ENCODE assay signal across 12 mouse cellular contexts in genomic region chr7:29452381-29452780, GRCm38 (mm10).
DNase-seq lines count a peak whose midpoint lies in the region; ATAC-seq and TF ChIP-seq lines count a peak whose summit lies in the region.
"Had no signal": no experiment of that assay in that cellular context is flagged by ENCODE, and none has a peak within 500 bp of the region (broad histone marks: within the 10 kb centered on the region; RNA-seq: fewer than 3 reads in every experiment).

No protein-coding gene starts in this region.

- H3K4me1 ChIP-seq in kidney, adult 2 months (ENCODE audit: control insufficient read depth, insufficient read depth, low read length): 0 out of 2 replicates have a peak, but pooled peaks cover 14% of the 10 kb centered on the region
- peaks cover 19 to 46% of the 10 kb centered on the region in 2 experiments for H3K4me1 ChIP-seq in ES-E14 (ENCODE audit: control insufficient read depth in 2 of 2, insufficient read depth in 2 of 2, low read length in 2 of 2, poor library complexity in 1 of 2)
- peaks cover 44% of the 10 kb centered on the region for H3K4me1 ChIP-seq in embryonic facial prominence, embryonic 15.5 days
- peaks cover 47% of the 10 kb centered on the region for H3K4me1 ChIP-seq in limb, embryonic 15.5 days

- H3K9me3 ChIP-seq in ES-E14 (ENCODE audit: control insufficient read depth, insufficient read depth, low read depth, low read length): no peaks in the 10 kb centered on the region
- no peaks in the 10 kb centered on the region for H3K9me3 ChIP-seq in embryonic facial prominence, embryonic 15.5 days (replicated peaks)
- no peaks in the 10 kb centered on the region for H3K9me3 ChIP-seq in limb, embryonic 15.5 days
- H3K9me3 ChIP-seq: liver, embryonic 13.5 days had no signal

- H3K27ac ChIP-seq in kidney, adult 2 months (ENCODE audit: insufficient read depth, low read depth, low read length): no peak overlapping the region
- H3K27ac ChIP-seq in ES-E14 (ENCODE audit: insufficient read depth, low read depth, low read length, poor library complexity, severe bottlenecking): peak overlapping the region; percentile 67; the same call in 1 of the 2 replicates
- H3K27ac ChIP-seq in embryonic facial prominence, embryonic 15.5 days (replicated peaks): peak overlapping the region; percentile 88
- peak overlapping the region; percentile 79 for H3K27ac ChIP-seq in limb, embryonic 15.5 days
- H3K27ac ChIP-seq: liver, embryonic 13.5 days had no signal

- in situ Hi-C loops in ES-E14 (cut with MboI; ENCODE audit: low sequenced_read_pairs in 2 of 2, unreplicated experiment in 2 of 2): no loop called here

- TF ChIP-seq POLR2A in kidney, adult 2 months (IDR thresholded peaks at IDR 0.05; ENCODE audit: low read depth, low read length): no peak

- H3K27me3 ChIP-seq in kidney, adult 2 months (replicated peaks; ENCODE audit: control insufficient read depth, insufficient read depth, low read length): no peaks in the 10 kb centered on the region
- H3K27me3 ChIP-seq in embryonic facial prominence, embryonic 15.5 days: no peaks in the 10 kb centered on the region
- H3K27me3 ChIP-seq in limb, embryonic 15.5 days: no peaks in the 10 kb centered on the region
- H3K27me3 ChIP-seq: liver, embryonic 13.5 days; Patski had no signal

- 84% methylated on average over 6 of the region's 6 CpGs for WGBS in kidney, adult 2 months
- 73% methylated on average over 6 of the region's 6 CpGs for WGBS in embryonic facial prominence, embryonic 15.5 days
- 82% methylated on average over 6 of the region's 6 CpGs for WGBS in limb, embryonic 15.5 days

- no peak overlapping the region for H3K4me3 ChIP-seq in kidney, adult 2 months (ENCODE audit: insufficient read depth, low read depth, low read length)
- H3K4me3 ChIP-seq in ES-E14 (ENCODE audit: insufficient read depth in 1 of 2, low read depth in 1 of 2, low read length in 2 of 2, poor library complexity in 1 of 2, severe bottlenecking in 1 of 2): no peak overlapping the region
- H3K4me3 ChIP-seq in embryonic facial prominence, embryonic 15.5 days (replicated peaks): no peak overlapping the region
- H3K4me3 ChIP-seq in limb, embryonic 15.5 days: no peak overlapping the region
- H3K4me3 ChIP-seq: liver, embryonic 13.5 days had no signal

- TF ChIP-seq CTCF in kidney, adult 2 months (conservative IDR thresholded peaks at IDR 0.05; ENCODE audit: insufficient read depth, insufficient read length, low read depth, low read length): no peak

- H3K36me3 ChIP-seq in kidney, adult 2 months (ENCODE audit: control insufficient read depth, insufficient read depth, low read length): no peaks in the 10 kb centered on the region
- H3K36me3 ChIP-seq in ES-E14 (ENCODE audit: control insufficient read depth, insufficient read depth, low read length, poor library complexity, severe bottlenecking): no peaks in the 10 kb centered on the region; the same call in 1 of the 2 replicates
- H3K36me3 ChIP-seq in embryonic facial prominence, embryonic 15.5 days: no peaks in the 10 kb centered on the region
- no peaks in the 10 kb centered on the region for H3K36me3 ChIP-seq in limb, embryonic 15.5 days
- H3K36me3 ChIP-seq: liver, embryonic 13.5 days had no signal

- peak; percentile 30 for DNase-seq in kidney, adult 2 months
- no peak for DNase-seq in kidney, postnatal 25 days
- DNase-seq in ES-E14 (ENCODE audit: low read depth, low spot score): no peak
- no peak for DNase-seq in right cerebral cortex, postnatal 14 days
- no peak for DNase-seq in testis, postnatal 14 days (ENCODE audit: low spot score)
- DNase-seq: cerebellum, adult 8-10 months; gastrocnemius, postnatal 10 days; liver, embryonic 13.5 days had no signal

- no peak overlapping the region for H3K4me2 ChIP-seq in embryonic facial prominence, embryonic 15.5 days (replicated peaks)
- H3K4me2 ChIP-seq in limb, embryonic 15.5 days: no peak overlapping the region
- H3K4me2 ChIP-seq: liver, embryonic 13.5 days had no signal

- H3K9ac ChIP-seq in ES-E14 (ENCODE audit: insufficient read depth, low read depth, low read length, poor library complexity, severe bottlenecking): no peak overlapping the region
- no peak overlapping the region for H3K9ac ChIP-seq in embryonic facial prominence, embryonic 15.5 days
- H3K9ac ChIP-seq in limb, embryonic 15.5 days: no peak overlapping the region
- H3K9ac ChIP-seq: liver, embryonic 13.5 days had no signal

- no peak for ATAC-seq in embryonic facial prominence, embryonic 15.5 days (ENCODE audit: insufficient number of reproducible peaks, low FRiP score, low TSS enrichment, low read depth)
- no peak for ATAC-seq in limb, embryonic 15.5 days (ENCODE audit: insufficient number of reproducible peaks, low FRiP score, low TSS enrichment, low read depth)
- ATAC-seq in megakaryocyte-erythroid progenitor cell, adult 5-6 weeks (replicated peaks; ENCODE audit: low FRiP score, low TSS enrichment, poor library complexity, severe bottlenecking): no peak

TF ChIP-seq in ES-E14, 5 proteins besides CTCF, POLR2A, EP300 and RAD21:
- TF ChIP-seq HCFC1 (IDR thresholded peaks at IDR 0.05; ENCODE audit: borderline replicate concordance, insufficient read depth, low read length) (no peak), ZNF384 (IDR thresholded peaks at IDR 0.05; ENCODE audit: low read depth, low read length) (no peak), ZC3H11A (IDR thresholded peaks at IDR 0.05; ENCODE audit: borderline replicate concordance, low read depth, low read length) (no peak), MAFK (IDR thresholded peaks at IDR 0.05; ENCODE audit: insufficient read depth, low read depth, low read length) (no peak), CHD2 (IDR thresholded peaks at IDR 0.05; ENCODE audit: low read depth, low read length) (no peak)
